Mouse (Mus musculus) heart, adult 11 months (tissue): ENCODE measurements around the gene Gm3839.
"Not testable (repeated sequence)": the region's sequence is repeated elsewhere in the genome, so short reads cannot be mapped to it uniquely, and the experiment has no call there.

Source experiments
- DNase-seq: peaks from one replicate; pipeline ENCODE4 v3.0.0; 2022

The Gm3839 gene

GRCm38 (mm10) chr14:11356626-11357025 lies at the start of gene Gm3839:
Gm3839 (minus strand) TSS chr14:11356726.
- not testable (repeated sequence) for DNase-seq

- no peak for DNase-seq
These were observed 49.1 kb upstream of the Gm3839 start for GRCm38 (mm10) chr14:11405661-11406060.

GRCm38 (mm10) chr14:11377846-11378245 lies 21.3 kb upstream of the Gm3839 start:
- DNase-seq = peak; percentile 68

GRCm38 (mm10) chr14:11375225-11375624 lies 18.7 kb upstream of the Gm3839 start:
- DNase-seq = no peak

- DNase-seq = no peak
These were observed 10.4 kb downstream of the Gm3839 start for GRCm38 (mm10) chr14:11346086-11346485.

- no peak for DNase-seq
These were observed 26.5 kb downstream of the Gm3839 start for GRCm38 (mm10) chr14:11329993-11330392.

GRCm38 (mm10) chr14:11307079-11307478 lies 49.4 kb downstream of the Gm3839 start:
- no peak for DNase-seq

GRCm38 (mm10) chr14:11287956-11288355 lies 68.6 kb downstream of the Gm3839 start:
- DNase-seq = not testable (repeated sequence)

GRCm38 (mm10) chr14:11257161-11257705 lies 99.3 kb downstream of the Gm3839 start:
- DNase-seq = no peak

- DNase-seq = no peak
These were observed 108.5 kb downstream of the Gm3839 start for GRCm38 (mm10) chr14:11248053-11248452.

- DNase-seq = no peak
These were observed 112.0 kb downstream of the Gm3839 start for GRCm38 (mm10) chr14:11244546-11244945.

GRCm38 (mm10) chr14:11232086-11232485 lies 124.4 kb downstream of the Gm3839 start:
- no peak for DNase-seq
